Mouse (Mus musculus) CH12.LX (cell line): Measurements from ENCODE around the gene Gja6. TPM values are rescaled to one million over a fixed set of nuclear protein-coding genes. Genes with fewer than 3 reads are reported as not detected.

ENCODE experiments used
- DNase-seq: peaks from one replicate; pipeline ENCODE4 v3.0.0-alpha.2; 2013; ENCODE audit errors: extremely low read depth
- H3K27ac ChIP-seq: 2 replicates; pipeline ENCODE4 v1.5.1; 2012; ENCODE audit warnings: low read depth, mild to moderate bottlenecking, control low read depth, moderate library complexity; ENCODE audit not compliant: insufficient read depth
- H3K27me3 ChIP-seq: replicated peaks from 2 replicates; pipeline ENCODE3; 2012; ENCODE audit warnings: inconsistent platforms
- H3K36me3 ChIP-seq, 2 experiments: replicated peaks in 1 of 2; 2 replicates each; pipeline versions ENCODE3 to v1.6.1; 2012; ENCODE audit warnings: inconsistent platforms in 1 of 2, low read length in 1 of 2, mild to moderate bottlenecking in 1 of 2, mixed read lengths in 1 of 2, moderate library complexity in 1 of 2; ENCODE audit not compliant: control insufficient read depth in 1 of 2, insufficient read depth in 1 of 2
- H3K4me1 ChIP-seq, 2 experiments: 2 replicates each; pipeline ENCODE4 v1.6.1; 2012; ENCODE audit warnings: inconsistent platforms in 1 of 2, moderate library complexity in 1 of 2; ENCODE audit not compliant: insufficient read depth in 2 of 2, control insufficient read depth in 1 of 2
- H3K4me2 ChIP-seq: 2 replicates; pipeline ENCODE4 v1.6.1; 2012; ENCODE audit warnings: low read depth, mild to moderate bottlenecking, control low read depth; ENCODE audit not compliant: poor library complexity, insufficient read depth, severe bottlenecking
- H3K4me3 ChIP-seq, 3 experiments: fragments of 150-350 bp in 1 of 3; sonication (generic) in 1 of 3; replicated peaks in 1 of 3; 2 replicates each; pipeline versions ENCODE3 to v1.5.1; 2011 to 2012; ENCODE audit warnings: low read depth in 2 of 3, low read length in 2 of 3, mild to moderate bottlenecking in 2 of 3, moderate library complexity in 2 of 3, control low read depth in 1 of 3, improper control_type of control experiment in 1 of 3, inconsistent platforms in 1 of 3, mixed read lengths in 1 of 3; ENCODE audit not compliant: poor library complexity in 1 of 3
- H3K79me2 ChIP-seq: replicated peaks from 2 replicates; pipeline ENCODE4 v1.6.1; 2012; ENCODE audit warnings: mild to moderate bottlenecking, moderate library complexity; ENCODE audit not compliant: control insufficient read depth, poor library complexity, insufficient read depth, severe bottlenecking; ENCODE audit errors: extremely low read depth
- H3K9ac ChIP-seq: 2 replicates; pipeline ENCODE4 v1.6.1; 2012; ENCODE audit warnings: low read depth, mild to moderate bottlenecking, control low read depth, moderate library complexity; ENCODE audit not compliant: insufficient read depth
- H3K9me3 ChIP-seq: replicated peaks from 2 replicates; pipeline ENCODE3; 2012; ENCODE audit warnings: low read length, inconsistent platforms, mixed read lengths
- BHLHE40 ChIP-seq: IDR thresholded peaks from 2 replicates; pipeline ENCODE4 v1.6.1; 2011; ENCODE audit warnings: mild to moderate bottlenecking, low read depth, low read length, improper control_type of control experiment
- CHD1 ChIP-seq: IDR thresholded peaks from 2 replicates; pipeline ENCODE4 v1.6.1; 2012; ENCODE audit warnings: low read depth, low read length, improper control_type of control experiment, inconsistent platforms
- CHD2 ChIP-seq: IDR thresholded peaks from 2 replicates; pipeline ENCODE4 v1.6.1; 2011; ENCODE audit warnings: low read length, improper control_type of control experiment
- CTCF ChIP-seq, 2 experiments: IDR thresholded peaks in 1 of 2; conservative IDR thresholded peaks in 1 of 2; 2 replicates each; pipeline ENCODE4 v1.5.1; 2011 to 2012; ENCODE audit warnings: low read depth in 2 of 2, low read length in 2 of 2, improper control_type of control experiment in 1 of 2, inconsistent platforms in 1 of 2, mild to moderate bottlenecking in 1 of 2, moderate library complexity in 1 of 2
- GABPA ChIP-seq: IDR thresholded peaks from 2 replicates; pipeline ENCODE4 v1.6.1; 2012; ENCODE audit warnings: low read depth, low read length, improper control_type of control experiment, inconsistent platforms; ENCODE audit not compliant: insufficient replicate concordance
- HCFC1 ChIP-seq: IDR thresholded peaks from 2 replicates; pipeline ENCODE4 v1.6.1; 2012; ENCODE audit warnings: low read depth, mild to moderate bottlenecking, inconsistent platforms, low read length, improper control_type of control experiment
- JUND ChIP-seq: conservative IDR thresholded peaks from 2 replicates; pipeline ENCODE4 v1.6.1; 2011; ENCODE audit warnings: low read depth, low read length, improper control_type of control experiment
- MAFK ChIP-seq: IDR thresholded peaks from 2 replicates; pipeline ENCODE4 v1.6.1; 2011; ENCODE audit warnings: low read length, improper control_type of control experiment; ENCODE audit not compliant: insufficient replicate concordance
- MAZ ChIP-seq: IDR thresholded peaks from 2 replicates; pipeline ENCODE4 v1.6.1; 2012; ENCODE audit warnings: low read depth, mild to moderate bottlenecking, inconsistent platforms, low read length, improper control_type of control experiment, moderate library complexity
- MEF2A ChIP-seq: IDR thresholded peaks from 2 replicates; pipeline ENCODE4 v1.6.1; 2014; ENCODE audit warnings: low read depth, mild to moderate bottlenecking, inconsistent platforms, low read length, improper control_type of control experiment, borderline replicate concordance
- MXI1 ChIP-seq: IDR thresholded peaks from 2 replicates; pipeline ENCODE4 v1.6.1; 2011; ENCODE audit warnings: mild to moderate bottlenecking, low read depth, low read length, improper control_type of control experiment
- NRF1 ChIP-seq: IDR thresholded peaks from 2 replicates; pipeline ENCODE4 v1.6.1; 2014; ENCODE audit warnings: low read depth, mild to moderate bottlenecking, inconsistent platforms, low read length, improper control_type of control experiment, moderate library complexity
- RAD21 ChIP-seq: IDR thresholded peaks from 2 replicates; pipeline ENCODE4 v1.6.1; 2011; ENCODE audit warnings: low read depth, mild to moderate bottlenecking, low read length, improper control_type of control experiment, moderate library complexity
- SIN3A ChIP-seq: IDR thresholded peaks from 2 replicates; pipeline ENCODE4 v1.6.1; 2012; ENCODE audit warnings: low read length, improper control_type of control experiment, inconsistent platforms
- SMC3 ChIP-seq: IDR thresholded peaks from 2 replicates; pipeline ENCODE4 v1.6.1; 2011; ENCODE audit warnings: low read depth, low read length, improper control_type of control experiment
- TCF12 ChIP-seq: IDR thresholded peaks from 2 replicates; pipeline ENCODE4 v1.6.1; 2014; ENCODE audit warnings: low read depth, mild to moderate bottlenecking, inconsistent platforms, low read length, improper control_type of control experiment
- USF2 ChIP-seq: conservative IDR thresholded peaks from 2 replicates; pipeline ENCODE4 v1.6.1; 2011; ENCODE audit warnings: low read depth, low read length, improper control_type of control experiment
- ZMIZ1 ChIP-seq: IDR thresholded peaks from 2 replicates; pipeline ENCODE4 v1.6.1; 2012; ENCODE audit warnings: low read depth, mild to moderate bottlenecking, inconsistent platforms, low read length, improper control_type of control experiment
- ZNF384 ChIP-seq: IDR thresholded peaks from 2 replicates; pipeline ENCODE4 v1.6.1; 2012; ENCODE audit warnings: low read depth, low read length, improper control_type of control experiment, inconsistent platforms
- dilution Hi-C: fragments of 300-500 bp; cut with MboI; formaldehyde crosslinking; loops from 2 replicates; pipeline ENCODE4 v1.14.3; 2020; ENCODE audit warnings: low sequenced_read_pairs; ENCODE audit not compliant: extremely low pct_unique_long_range_greater_than_20kb, extremely low pct_ligation_motif_present
- in situ Hi-C: fragments of 300-500 bp; cut with MboI; formaldehyde crosslinking; loops from 3 replicates; pipeline ENCODE4 v1.14.3; 2019; ENCODE audit warnings: low sequenced_read_pairs, low pct_ligation_motif_present, low pct_unique_long_range_greater_than_20kb, mixed read lengths
- polyA plus RNA-seq: library from polyadenylated mRNA; unstranded; fragments of >175 nt; gene quantifications from 2 replicates; pipeline ENCODE4 v1.2.1, GENCODE M21; 2012; ENCODE audit warnings: low read depth; ENCODE audit not compliant: insufficient read length
- total RNA-seq, 2 experiments: library from RNA; depleted of rRNA; stranded (reverse); fragments of 300-350 nt in 1 of 2; fragments of >200 nt in 1 of 2; gene quantifications; 2 replicates each; pipeline ENCODE4 v1.2.3; 2012 to 2014

The Gja6 gene
- total and polyA plus RNA-seq, 3 experiments, result 0.35 TPM; not detected in 2

- TF ChIP-seq NRF1 (no peak), SIN3A (no peak), MAZ (no peak), USF2 (no peak), MEF2A (no peak), ZNF384 (no peak), CHD1 (no peak), CTCF (conservative IDR thresholded peaks at IDR 0.05 in 1 of 2, IDR thresholded peaks at IDR 0.05 in 1 of 2; ENCODE audit: low read depth in 2 of 2, low read length in 2 of 2) (no peak), HCFC1 (no peak), GABPA (no peak), SMC3 (no peak), MXI1 (no peak), TCF12 (no peak), BHLHE40 (no peak)
- Histone ChIP-seq H3K36me3 (no peaks in the 10 kb centered on the region), H3K79me2 (no peaks in the 10 kb centered on the region), H3K9me3 (no peaks in the 10 kb centered on the region), H3K27me3 (no peaks in the 10 kb centered on the region), H3K27ac (no peak overlapping the region), H3K9ac (no peak overlapping the region), H3K4me3 (no peak overlapping the region), H3K4me2 (no peak overlapping the region), H3K4me1 (no peaks in the 10 kb centered on the region)
- dilution Hi-C loops, result no loop called here
- DNase-seq, result no peak
- in situ Hi-C loops, result loop anchor here (25.0 kb wide), 1 partner anchor 93 kb away; no protein-coding TSS in a partner anchor
Measured at GRCm38 (mm10) chrX:160944722-160945121, 37.9 kb upstream of the Gja6 start.

DNA sequence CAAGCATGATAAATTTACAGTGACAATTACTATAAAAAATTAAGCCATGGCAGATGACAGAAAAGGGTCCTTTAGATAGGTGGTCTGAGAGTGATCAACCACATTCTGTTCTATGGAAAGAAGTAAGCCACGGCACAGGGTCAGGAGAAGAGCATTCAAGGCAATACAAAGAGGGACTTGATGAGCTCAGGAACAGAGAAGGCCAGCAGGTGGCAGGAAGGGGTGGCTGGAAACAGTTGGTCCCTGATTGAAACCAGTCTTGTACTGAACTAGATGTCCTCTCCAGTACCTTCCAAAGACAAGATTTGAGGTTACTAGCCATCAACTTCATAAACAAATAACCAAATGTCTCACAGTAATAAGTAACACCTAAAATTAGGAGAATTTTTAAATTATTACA is 28.7 kb upstream of the Gja6 start:
- Histone ChIP-seq H3K36me3 (no peaks in the 10 kb centered on the region), H3K9ac (no peak overlapping the region), H3K4me3 (no peak overlapping the region), H3K79me2 (no peaks in the 10 kb centered on the region), H3K4me1 (no peaks in the 10 kb centered on the region), H3K9me3 (no peaks in the 10 kb centered on the region), H3K27me3 (no peaks in the 10 kb centered on the region), H3K4me2 (no peak overlapping the region), H3K27ac (no peak overlapping the region)
- in situ Hi-C loops (loop anchor here (25.0 kb wide), 1 partner anchor 102 kb away; no protein-coding TSS in a partner anchor), dilution Hi-C loops (no loop called here)
- peak; percentile 17 for DNase-seq
- TF ChIP-seq ZNF384 (no peak), CTCF (conservative IDR thresholded peaks at IDR 0.05 in 1 of 2, IDR thresholded peaks at IDR 0.05 in 1 of 2; ENCODE audit: low read depth in 2 of 2, low read length in 2 of 2) (peak in 1 of 2 experiments; percentile 59; a peak in 2 of 4 replicates), SMC3 (peak; percentile 66), JUND (no peak), RAD21 (peak; percentile 41), CHD2 (no peak), MAFK (no peak), ZMIZ1 (no peak)
